Mouse (Mus musculus) hindbrain, embryonic 11.5 days (tissue): Measurements from ENCODE around the gene Nacc1. TPM values are rescaled to one million over a fixed set of nuclear protein-coding genes. Genes with fewer than 3 reads are reported as not detected.

Source experiments
- ATAC-seq: fragments of 200-750 bp; cut with Nextera tagmentation; 2 replicates; pipeline ENCODE4 v1.8.0; 2017; ENCODE audit warnings: mild to moderate bottlenecking, moderate TSS enrichment, moderate library complexity; ENCODE audit not compliant: low FRiP score
- DNase-seq: peaks from one replicate; pipeline ENCODE4 v3.0.0-alpha.2; 2015; ENCODE audit warnings: low spot score
- H3K27ac ChIP-seq: fragments of 300-500 bp; sonication (generic); 2 replicates; pipeline ENCODE4 v1.5.1; 2014; ENCODE audit warnings: mild to moderate bottlenecking, low read depth, low read length
- H3K27me3 ChIP-seq: fragments of 300-500 bp; sonication (generic); 2 replicates; pipeline ENCODE4 v1.6.1; 2014; ENCODE audit warnings: mild to moderate bottlenecking, low read length, moderate library complexity, mixed read lengths; ENCODE audit not compliant: control insufficient read depth, insufficient read depth
- H3K36me3 ChIP-seq: fragments of 300-500 bp; sonication (generic); 2 replicates; pipeline ENCODE4 v1.6.1; 2014; ENCODE audit warnings: mild to moderate bottlenecking, low read length, moderate library complexity, mixed read lengths; ENCODE audit not compliant: control insufficient read depth, insufficient read depth
- H3K4me1 ChIP-seq: fragments of 300-500 bp; sonication (generic); replicated peaks from 2 replicates; pipeline ENCODE4 v1.6.1; 2014; ENCODE audit warnings: low read length, mixed read lengths; ENCODE audit not compliant: control insufficient read depth, insufficient read depth
- H3K4me2 ChIP-seq: fragments of 300-500 bp; sonication (generic); replicated peaks from 2 replicates; pipeline ENCODE4 v1.6.1; 2014; ENCODE audit warnings: mild to moderate bottlenecking, low read depth, low read length
- H3K4me3 ChIP-seq: fragments of 300-500 bp; sonication (generic); 2 replicates; pipeline ENCODE4 v1.5.1; 2014; ENCODE audit warnings: low read depth, low read length
- H3K9ac ChIP-seq: fragments of 300-500 bp; sonication (generic); 2 replicates; pipeline ENCODE4 v1.6.1; 2014; ENCODE audit warnings: low read depth, low read length
- H3K9me3 ChIP-seq: fragments of 300-500 bp; sonication (generic); 2 replicates; pipeline ENCODE4 v1.6.1; 2016; ENCODE audit warnings: low read length; ENCODE audit not compliant: control insufficient read depth
- WGBS: fragments of 180-500 bp; shearing (Covaris S2); extraction: QIAGEN DNeasy Blood & Tissue Kit; methylation state at CpG from one replicate; pipeline ENCODE4 v1.1.7; 2014; 5-methylcytosine and 5-hydroxymethylcytosine counted together
- polyA plus RNA-seq: library from polyadenylated mRNA; unstranded; fragments of >200 nt; fragmentation: Nextera tagmentation; extraction: Ambion mirVana; gene quantifications from 2 replicates; pipeline ENCODE4 v1.2.1, GENCODE M21; 2014

Nacc1 gene
- polyA plus RNA-seq, 1 experiment from 2014 or later, result 20.5 TPM

DNA sequence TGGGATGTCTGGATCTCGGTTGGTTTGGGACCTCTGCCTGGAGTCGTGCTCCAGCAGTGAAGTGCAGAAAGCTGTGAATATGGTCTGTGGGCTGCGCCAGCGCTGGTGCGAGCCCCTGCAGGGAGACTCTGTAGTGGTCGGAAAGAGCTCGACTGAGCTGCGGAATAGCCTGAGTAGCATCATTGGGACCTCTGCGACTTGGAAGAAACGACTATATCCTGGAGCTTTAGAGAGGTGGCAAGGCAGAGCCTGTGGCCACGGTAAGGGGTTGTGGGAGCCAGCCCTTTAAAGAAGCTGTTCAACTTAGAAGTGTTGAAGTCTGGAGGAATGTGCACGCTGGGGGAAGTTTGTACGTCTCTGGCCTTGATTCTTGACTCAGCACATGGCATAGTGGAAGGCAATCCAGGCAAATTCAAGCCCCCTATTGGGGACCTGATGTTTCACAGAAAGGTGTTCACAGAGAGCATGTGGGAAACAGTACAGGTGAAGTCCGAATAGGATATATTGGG lies 22.2 kb downstream of the Nacc1 start:
- peak overlapping the region; percentile 68 for H3K27ac ChIP-seq
- 5% methylated on average over 14 of the region's 14 CpGs for WGBS
- peak overlapping the region; percentile 62 for H3K4me3 ChIP-seq
- no peaks in the 10 kb centered on the region for H3K9me3 ChIP-seq
- H3K9ac ChIP-seq, result peak overlapping the region; percentile 81
- no peak for DNase-seq
- H3K4me1 ChIP-seq, result no peaks in the 10 kb centered on the region
- H3K4me2 ChIP-seq, result peak overlapping the region; percentile 76
- no peaks in the 10 kb centered on the region for H3K36me3 ChIP-seq
- ATAC-seq, result no peak
- no peaks in the 10 kb centered on the region for H3K27me3 ChIP-seq

DNA sequence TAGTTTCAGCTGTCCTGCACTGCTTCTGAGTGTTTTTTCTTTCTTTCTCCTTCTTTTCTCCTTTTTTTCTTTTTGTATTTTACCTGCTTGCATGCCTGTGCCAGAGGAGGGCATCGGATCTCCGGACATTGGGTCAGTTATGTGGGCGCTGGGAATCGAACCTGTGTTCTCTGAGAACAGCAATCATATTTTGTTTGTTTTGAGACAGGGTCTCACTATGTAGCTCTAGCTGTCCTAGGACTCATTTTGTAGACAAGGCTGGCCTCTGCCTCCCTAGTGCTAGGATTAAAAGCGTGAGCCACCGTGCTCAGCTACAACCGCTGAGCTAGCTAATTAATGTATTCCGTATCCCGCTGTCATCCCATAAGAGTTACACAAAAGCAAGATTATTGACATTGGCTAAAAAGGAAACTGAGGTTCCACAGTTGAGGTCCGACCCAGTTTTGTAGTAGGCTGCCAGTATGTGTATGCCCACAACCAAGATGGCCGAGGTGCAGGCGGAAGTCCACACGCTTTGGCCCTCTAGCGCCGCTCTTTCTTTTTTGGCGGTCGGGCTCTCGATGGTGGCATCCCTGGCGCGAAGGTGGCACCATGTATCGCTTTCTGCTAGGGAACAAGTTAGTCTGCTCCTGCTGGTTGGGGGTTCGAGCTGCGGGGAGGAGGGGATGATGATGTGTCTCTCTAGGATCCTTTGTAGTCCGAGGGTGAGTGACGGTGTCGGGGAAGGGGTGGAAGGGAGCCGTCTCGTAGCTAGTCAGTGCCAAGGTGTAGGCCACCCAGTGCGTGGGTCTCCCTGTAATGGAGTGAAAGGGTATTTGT lies 22.9 kb downstream of the Nacc1 start:
- Histone ChIP-seq H3K9me3 (no peaks in the 10 kb centered on the region), H3K9ac (peak overlapping the region; percentile 81), H3K36me3 (no peaks in the 10 kb centered on the region), H3K4me2 (peak overlapping the region; percentile 76), H3K4me1 (no peaks in the 10 kb centered on the region), H3K4me3 (peak overlapping the region; percentile 62), H3K27ac (peak overlapping the region; percentile 68), H3K27me3 (no peaks in the 10 kb centered on the region)
- DNase-seq, result peak; percentile 83
- WGBS, result under 1% methylated on average over 29 of the region's 29 CpGs
- peak; percentile 49 for ATAC-seq

DNA sequence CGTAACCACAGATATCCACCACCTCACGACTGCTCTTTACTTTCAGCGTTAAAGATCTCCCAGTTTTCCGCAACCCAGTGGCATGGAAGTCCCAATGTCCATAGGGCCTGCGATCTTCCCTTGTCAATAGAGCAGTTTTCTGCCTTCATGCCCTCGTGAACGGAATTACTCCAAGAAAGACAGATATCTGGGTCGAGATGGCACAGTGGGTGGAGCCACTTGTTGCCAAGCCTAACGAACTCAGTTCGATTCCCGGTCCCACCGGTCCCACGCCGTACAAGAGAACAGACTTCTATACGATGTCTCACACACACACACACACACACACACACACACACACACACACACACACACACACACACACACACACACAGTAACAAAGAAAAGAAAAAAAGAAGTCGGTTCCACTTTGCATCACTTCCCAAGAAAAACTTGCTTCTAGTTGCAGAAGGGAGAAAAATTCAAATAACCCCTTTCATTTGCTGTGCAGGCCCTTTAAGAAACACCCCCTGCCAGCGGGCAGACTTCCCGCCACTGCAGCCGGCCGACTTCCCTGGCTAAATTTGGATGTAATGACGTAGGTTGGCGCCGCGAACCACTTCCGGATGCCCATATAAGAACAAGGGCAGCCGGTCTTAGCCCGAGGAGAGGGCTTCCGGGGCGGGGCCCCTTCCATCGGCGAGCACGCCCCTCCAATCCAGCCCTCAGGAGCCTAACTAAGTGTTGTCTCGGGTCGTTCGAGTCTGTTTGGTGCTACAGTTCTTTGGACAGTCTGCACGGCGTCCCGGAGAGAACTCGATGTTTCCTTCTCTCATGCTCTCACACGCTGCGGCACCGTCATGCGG lies 24.0 kb downstream of the Nacc1 start:
- Histone ChIP-seq H3K4me2 (peak overlapping the region; percentile 97), H3K27ac (peak overlapping the region; percentile 68), H3K4me3 (peak overlapping the region; percentile 85), H3K36me3 (no peaks in the 10 kb centered on the region), H3K9me3 (no peaks in the 10 kb centered on the region), H3K27me3 (no peaks in the 10 kb centered on the region), H3K9ac (peak overlapping the region; percentile 81), H3K4me1 (no peaks in the 10 kb centered on the region)
- peak; percentile 80 for ATAC-seq
- peak; percentile 99 for DNase-seq
- 4% methylated on average over 43 of the region's 43 CpGs for WGBS

DNA sequence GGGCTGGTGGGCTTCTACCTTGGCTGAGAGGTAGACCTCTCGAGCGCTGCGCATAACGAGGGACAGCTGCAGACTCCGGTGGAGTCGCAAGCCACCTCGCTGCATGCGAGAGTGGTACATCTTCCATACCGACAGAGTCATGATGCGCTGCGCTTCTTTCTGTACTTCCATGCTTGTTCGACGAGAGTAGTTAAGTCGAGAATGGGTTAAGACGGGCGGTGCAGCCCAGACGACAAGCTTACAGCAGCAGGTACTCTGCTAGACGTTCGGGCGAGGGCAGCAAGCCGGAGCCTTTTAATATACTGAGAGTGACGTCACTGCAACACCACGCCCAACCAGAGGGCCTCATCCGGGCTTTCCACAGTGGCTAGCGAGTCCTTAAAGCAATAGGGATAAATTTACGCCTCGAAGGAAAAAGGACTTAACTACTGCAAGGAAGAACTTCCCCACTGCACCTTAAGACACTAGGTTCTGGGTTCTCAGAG lies 25.0 kb downstream of the Nacc1 start, which contains the start of gene Ier2:
TSS of gene Ier2 (minus strand) at position 272 of the 485 bp plus-strand sequence.
- peak; percentile 77 for ATAC-seq
- no peaks in the 10 kb centered on the region for H3K4me1 ChIP-seq
- 0% methylated on average over 27 of the region's 27 CpGs for WGBS
- DNase-seq, result peak; percentile 96
- H3K9me3 ChIP-seq, result no peaks in the 10 kb centered on the region
- H3K27me3 ChIP-seq, result no peaks in the 10 kb centered on the region
- H3K4me3 ChIP-seq, result peak within 1 kb of the TSS; percentile 85
- peak within 1 kb of the TSS; percentile 97 for H3K4me2 ChIP-seq
- peak within 1 kb of the TSS; percentile 89 for H3K9ac ChIP-seq
- no peaks in the 10 kb centered on the region for H3K36me3 ChIP-seq
- peak within 1 kb of the TSS; percentile 82 for H3K27ac ChIP-seq

DNA sequence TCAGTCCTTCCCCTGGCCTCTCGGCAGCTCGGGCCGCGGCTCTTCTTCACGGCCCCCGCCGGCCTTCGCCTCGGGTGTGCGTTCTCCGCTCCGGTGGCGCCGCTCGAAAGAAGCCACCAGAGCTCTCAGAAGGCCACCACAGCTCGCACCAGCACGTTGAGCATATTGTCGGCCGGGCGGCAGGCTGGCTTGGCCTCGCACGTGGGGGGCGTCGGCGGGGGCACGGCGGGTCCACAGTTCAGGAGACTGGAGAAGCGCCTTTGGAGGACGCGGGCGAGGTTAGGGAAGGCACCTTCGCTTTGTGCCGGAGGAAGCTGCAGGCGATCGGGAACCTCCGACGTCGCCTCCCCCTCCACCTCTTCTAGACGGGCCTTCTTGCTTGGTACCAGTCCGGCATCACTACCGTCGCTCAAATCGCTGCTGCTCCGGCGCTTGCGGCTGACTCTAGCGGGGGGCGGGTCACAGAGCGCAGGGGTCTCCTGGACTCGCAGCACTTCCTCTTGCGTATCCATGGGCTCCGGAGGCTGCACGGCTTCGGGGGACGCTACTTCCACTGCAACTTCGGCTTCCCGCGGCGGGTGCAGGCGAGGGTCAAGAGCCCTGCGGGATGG lies 25.6 kb downstream of the Nacc1 start:
- H3K27ac ChIP-seq, result peak overlapping the region; percentile 82
- peak overlapping the region; percentile 89 for H3K9ac ChIP-seq
- H3K36me3 ChIP-seq, result no peaks in the 10 kb centered on the region
- H3K27me3 ChIP-seq, result no peaks in the 10 kb centered on the region
- H3K4me2 ChIP-seq, result peak overlapping the region; percentile 97
- H3K4me3 ChIP-seq, result peak overlapping the region; percentile 85
- peak; percentile 74 for DNase-seq
- peaks cover 2% of the 10 kb centered on the region for H3K4me1 ChIP-seq
- WGBS, result under 1% methylated on average over 61 of the region's 61 CpGs
- peak; percentile 22; the same call in 1 of the 2 replicates for ATAC-seq
- no peaks in the 10 kb centered on the region for H3K9me3 ChIP-seq

DNA sequence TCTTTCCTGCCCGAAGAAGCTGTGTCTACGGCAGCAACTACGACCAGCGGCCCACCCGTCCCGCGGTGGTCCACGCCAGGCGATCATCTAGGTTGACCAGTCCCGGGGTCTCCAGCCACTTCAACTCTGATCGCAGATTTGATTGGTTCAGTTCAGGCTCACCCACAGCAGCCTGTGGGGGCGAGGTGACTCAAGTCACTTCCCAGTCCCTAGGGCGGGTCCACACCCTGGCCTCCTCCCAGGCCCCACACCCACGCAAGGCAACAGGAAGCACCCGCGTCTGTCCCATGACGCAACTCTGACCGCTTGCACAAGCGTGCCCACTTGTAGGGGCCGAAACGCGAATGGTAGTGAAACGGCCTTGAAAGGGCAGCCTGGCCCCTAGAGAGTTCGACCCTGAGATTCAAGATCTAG lies 26.2 kb downstream of the Nacc1 start:
- no peaks in the 10 kb centered on the region for H3K36me3 ChIP-seq
- no peaks in the 10 kb centered on the region for H3K27me3 ChIP-seq
- H3K4me3 ChIP-seq, result peak overlapping the region; percentile 85
- ATAC-seq (no peak), DNase-seq (peak; percentile 66)
- peak overlapping the region; percentile 82 for H3K27ac ChIP-seq
- no peaks in the 10 kb centered on the region for H3K9me3 ChIP-seq
- WGBS, result under 1% methylated on average over 24 of the region's 24 CpGs
- peak overlapping the region; percentile 97 for H3K4me2 ChIP-seq
- H3K4me1 ChIP-seq, result peaks cover 8% of the 10 kb centered on the region
- H3K9ac ChIP-seq, result peak overlapping the region; percentile 89

DNA sequence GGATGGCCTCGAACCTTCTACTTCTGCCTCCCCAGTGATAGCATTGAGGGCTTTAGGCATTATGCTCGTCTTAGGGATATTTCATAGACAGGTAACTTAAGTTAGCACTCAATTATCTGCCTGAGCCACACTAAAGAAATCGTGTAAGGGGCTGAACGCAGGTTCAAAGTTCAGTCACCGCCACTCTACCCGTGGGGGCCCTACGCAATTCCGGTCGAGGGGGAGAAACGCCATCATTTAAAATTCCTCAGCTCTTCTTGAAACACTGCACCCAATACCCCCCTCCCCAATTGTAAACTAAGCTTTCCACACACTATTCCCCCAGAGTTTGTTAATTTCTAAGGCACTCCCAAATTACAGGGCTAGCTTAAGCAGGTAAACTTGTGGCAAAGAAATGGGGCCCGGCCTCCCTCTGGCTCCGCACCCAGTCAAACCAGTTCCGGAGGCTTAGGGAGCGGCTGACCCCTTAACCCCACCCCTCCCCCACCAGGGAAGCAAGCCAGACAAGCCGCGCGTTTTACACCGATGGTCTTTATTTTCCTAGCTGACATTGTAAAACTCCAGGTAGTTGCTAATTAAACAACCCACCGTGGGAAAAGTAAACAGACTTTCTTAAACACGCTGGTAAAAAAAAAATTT lies 26.7 kb downstream of the Nacc1 start:
- Histone ChIP-seq H3K9ac (peak overlapping the region; percentile 89), H3K4me1 (peaks cover 14% of the 10 kb centered on the region), H3K4me3 (peak overlapping the region; percentile 85), H3K9me3 (no peaks in the 10 kb centered on the region), H3K4me2 (peak overlapping the region; percentile 97), H3K36me3 (no peaks in the 10 kb centered on the region), H3K27ac (peak overlapping the region; percentile 79), H3K27me3 (no peaks in the 10 kb centered on the region)
- WGBS, result under 1% methylated on average over 20 of the region's 20 CpGs
- DNase-seq, result peak; percentile 73
- ATAC-seq, result no peak
